Mouse (Mus musculus): ENCODE data around the gene A530016L24Rik.

Gene A530016L24Rik

DNA sequence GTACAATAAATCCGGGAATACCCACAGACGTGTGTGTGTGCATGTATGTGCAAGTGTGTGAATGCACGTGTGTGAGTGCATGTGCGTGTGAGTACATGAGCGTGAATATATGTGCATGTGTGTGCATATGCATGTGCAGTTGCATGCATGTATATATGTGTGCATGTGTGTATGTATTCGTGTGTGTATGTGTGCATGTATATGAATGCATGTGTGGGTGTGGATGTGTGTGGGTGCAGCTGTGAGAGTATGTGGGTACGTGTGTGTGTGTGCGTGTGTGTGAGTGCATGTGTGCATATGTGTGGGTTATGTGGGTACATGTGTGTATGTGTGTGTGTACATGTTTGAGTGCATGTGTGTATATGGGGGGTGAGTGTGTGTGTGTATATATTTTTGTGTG, 56.9 kb downstream of the A530016L24Rik start:
- in situ Hi-C loops (cut with MseI, MboI): loop anchor here in 1 of 2 experiments (10.0 kb wide), 1 partner anchor 401 kb away; the partner anchor contains the start of gene Kif26a

DNA sequence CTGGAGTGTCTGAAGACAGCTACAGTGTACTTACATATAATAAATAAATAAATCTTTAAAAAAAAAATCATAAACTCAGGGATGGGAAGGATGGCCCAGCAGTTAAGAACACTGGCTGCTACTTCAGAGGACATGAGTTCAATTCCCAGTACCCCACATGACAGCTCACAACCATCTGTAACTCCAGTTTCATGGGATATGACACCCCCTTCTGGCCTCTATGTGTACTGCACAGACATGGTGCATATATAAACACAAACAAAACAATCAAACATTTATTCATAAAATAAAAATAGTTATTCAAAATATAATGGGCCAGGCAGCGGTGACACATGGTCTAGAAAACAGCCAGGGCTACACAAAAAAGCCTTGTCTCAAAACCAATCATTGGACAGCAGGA, 60.0 kb downstream of the A530016L24Rik start:
- in situ Hi-C loops (cut with MseI, MboI): loop anchor here in 1 of 2 experiments (10.0 kb wide), 1 partner anchor 404 kb away; the partner anchor contains the start of gene Kif26a

Data from mouse trophoblast stem cell (cell line).